Mouse (Mus musculus) erythroblast, embryonic 14.5 days (primary cell): Measurements from ENCODE around the gene Gphb5.

Source experiments
- GATA1 ChIP-seq: IDR thresholded peaks from 2 replicates; pipeline ENCODE4 v1.6.1; 2012; ENCODE audit warnings: low read length, inconsistent platforms, mixed read lengths
- TAL1 ChIP-seq: IDR thresholded peaks from 3 replicates; pipeline ENCODE4 v1.6.1; 2012; ENCODE audit warnings: low read length, inconsistent platforms, mixed read lengths

GRCm38 (mm10) chr12:75448921-75449320, 32.3 kb upstream of the Gphb5 start:
- TF ChIP-seq GATA1: no peak
- TF ChIP-seq TAL1: no peak
